Mouse (Mus musculus) kidney, postnatal 4 days (tissue): ENCODE results near the gene Ccdc182.
A peak's percentile ranks its signal among the peaks of the same experiment; 100 is the strongest.

Experiments
- DNase-seq, 2 experiments: peaks; one replicate each; pipeline ENCODE4 v3.0.0; 2021; ENCODE audit warnings: mixed read lengths in 2 of 2

Gene Ccdc182

GRCm38 (mm10) chr11:88328813-88329595, 35.1 kb downstream of the Ccdc182 start:
- peak; percentile 30 to 48 for DNase-seq

GRCm38 (mm10) chr11:88330799-88331198, 36.9 kb downstream of the Ccdc182 start:
- peak; percentile 49 to 62 for DNase-seq

GRCm38 (mm10) chr11:88331722-88332121, 37.9 kb downstream of the Ccdc182 start:
- DNase-seq = no peak

GRCm38 (mm10) chr11:88332309-88332934, 38.6 kb downstream of the Ccdc182 start:
- DNase-seq = no peak

- no peak for DNase-seq
Measured at GRCm38 (mm10) chr11:88334893-88335292, 41.0 kb downstream of the Ccdc182 start.

- no peak for DNase-seq
Measured at GRCm38 (mm10) chr11:88337926-88338325, 44.1 kb downstream of the Ccdc182 start.
